ENCODE assay signal across 11 mouse cellular contexts in genomic region chr19:11813649-11814048, GRCm38 (mm10). TPM values are rescaled to one million over a fixed set of nuclear protein-coding genes. Genes with fewer than 3 reads are reported as not detected.
A peak's percentile ranks its signal among the peaks of the same experiment; 100 is the strongest.
DNase-seq lines count a peak whose midpoint lies in the region; TF ChIP-seq lines count a peak whose summit lies in the region.
"Had no signal": no experiment of that assay in that cellular context is flagged by ENCODE, and none has a peak within 500 bp of the region (broad histone marks: within the 10 kb centered on the region; RNA-seq: fewer than 3 reads in every experiment).

No protein-coding gene starts in this region.

- TF ChIP-seq CTCF in kidney, adult 2 months (conservative IDR thresholded peaks at IDR 0.05; ENCODE audit: insufficient read depth, insufficient read length, low read depth, low read length) = no peak
- TF ChIP-seq CTCF in embryonic fibroblast, embryonic 13.5 days (IDR thresholded peaks at IDR 0.05; ENCODE audit: borderline replicate concordance, insufficient read depth, low read length) = no peak
- TF ChIP-seq CTCF in left cerebral cortex, adult 2 months (IDR thresholded peaks at IDR 0.05) = no peak

- no peaks in the 10 kb centered on the region for H3K27me3 ChIP-seq in kidney, adult 2 months (replicated peaks; ENCODE audit: control insufficient read depth, insufficient read depth, low read length)

- no peaks in the 10 kb centered on the region for H3K36me3 ChIP-seq in kidney, adult 2 months (ENCODE audit: control insufficient read depth, insufficient read depth, low read length)
- H3K36me3 ChIP-seq: neural tube, embryonic 12.5 days had no signal

- H3K4me3 ChIP-seq in kidney, adult 2 months (ENCODE audit: insufficient read depth, low read depth, low read length) = no peak overlapping the region; the same call in 1 of the 2 replicates
- no peak overlapping the region for H3K4me3 ChIP-seq in embryonic fibroblast, embryonic 13.5 days (ENCODE audit: insufficient read depth, low read length)
- H3K4me3 ChIP-seq in left cerebral cortex, adult 2 months = no peak overlapping the region
- H3K4me3 ChIP-seq: neural tube, embryonic 12.5 days had no signal

- H3K27ac ChIP-seq in kidney, adult 2 months (ENCODE audit: insufficient read depth, low read depth, low read length) = peak overlapping the region; percentile 86
- peak overlapping the region; percentile 60 for H3K27ac ChIP-seq in embryonic fibroblast, embryonic 13.5 days (ENCODE audit: insufficient read depth, low read length)
- no peak overlapping the region for H3K27ac ChIP-seq in left cerebral cortex, adult 2 months
- H3K27ac ChIP-seq: neural tube, embryonic 12.5 days had no signal

- intact Hi-C loops in left cerebral cortex, adult 2 months (cut with DNase I) = no loop called here

- peaks cover 33% of the 10 kb centered on the region for H3K4me1 ChIP-seq in kidney, adult 2 months (ENCODE audit: control insufficient read depth, insufficient read depth, low read length)
- peaks cover 23% of the 10 kb centered on the region for H3K4me1 ChIP-seq in embryonic fibroblast, embryonic 13.5 days (ENCODE audit: control insufficient read depth, insufficient read depth, low read length)

- 39% methylated on average over 8 of the region's 8 CpGs for WGBS in kidney, adult 2 months

- TF ChIP-seq POLR2A in kidney, adult 2 months (IDR thresholded peaks at IDR 0.05; ENCODE audit: low read depth, low read length) = no peak
- TF ChIP-seq POLR2A in embryonic fibroblast, embryonic 13.5 days (IDR thresholded peaks at IDR 0.05; ENCODE audit: low read depth, low read length) = no peak

- DNase-seq in kidney, adult 2 months = peak; percentile 41
- no peak for DNase-seq in kidney, adult 8-10 months
- DNase-seq in kidney, postnatal 10 days = peak; percentile 49
- peak; percentile 77 for DNase-seq in retina, postnatal 1 day
- DNase-seq in urinary bladder, adult 2 months (ENCODE audit: low spot score) = no peak
- no peak for DNase-seq in left cerebral cortex, adult 2 months (ENCODE audit: extremely low spot score in 1 of 2, low spot score in 2 of 2)
- no peak for DNase-seq in spleen, postnatal 14 days (ENCODE audit: low spot score in 2 of 2)
- DNase-seq: thymus, postnatal 25 days had no signal

RNA-seq across cellular contexts. Expression of gene Stx3, which starts 5.6 kb away (rescaled TPM):
- polyA plus RNA-seq in kidney, adult 2 months (2012; rRNA removed) = 23.0 and 23.9 TPM in 2 replicates
- 10.4 and 14.8 TPM in 2 replicates for polyA plus RNA-seq in embryonic fibroblast, embryonic 13.5 days (2011; ENCODE audit: insufficient read length, low read depth, missing spikeins)
- 16.9 and 19.3 TPM in 2 replicates for polyA plus RNA-seq in urinary bladder, adult 2 months (2012; rRNA removed)
- total RNA-seq in left cerebral cortex, adult 2 months (2021) = 10 to 100 TPM; 30.9 to 31.4 TPM

RNA-seq across cellular contexts. Expression of gene Olfr1417, which starts 25.4 kb away (rescaled TPM):
- not detected in 2 replicates for polyA plus RNA-seq in kidney, adult 2 months (2012; rRNA removed)
- not detected in 2 replicates for polyA plus RNA-seq in embryonic fibroblast, embryonic 13.5 days (2011; ENCODE audit: insufficient read length, low read depth, missing spikeins)
- 0.08 TPM in 1 of 2 replicates, not detected in the other for polyA plus RNA-seq in urinary bladder, adult 2 months (2012; rRNA removed)
- total RNA-seq in left cerebral cortex, adult 2 months (2021) = not detected
- polyA plus RNA-seq: limb, embryonic 11.5 days; neural tube, embryonic 12.5 days had no signal

RNA-seq across cellular contexts. Expression of gene Mrpl16, which starts 43.5 kb away (rescaled TPM):
- polyA plus RNA-seq in kidney, adult 2 months (2012; rRNA removed) = 28.9 and 42.4 TPM in 2 replicates
- 29.2 and 34.4 TPM in 2 replicates for polyA plus RNA-seq in embryonic fibroblast, embryonic 13.5 days (2011; ENCODE audit: insufficient read length, low read depth, missing spikeins)
- 32.9 and 33.0 TPM in 2 replicates for polyA plus RNA-seq in urinary bladder, adult 2 months (2012; rRNA removed)
- 10 to 100 TPM; 36.8 to 37.9 TPM for total RNA-seq in left cerebral cortex, adult 2 months (2021)

RNA-seq across cellular contexts. Expression of gene Olfr1418, which starts 47.2 kb away (rescaled TPM):
- not detected in 2 replicates for polyA plus RNA-seq in kidney, adult 2 months (2012; rRNA removed)
- not detected in 2 replicates for polyA plus RNA-seq in embryonic fibroblast, embryonic 13.5 days (2011; ENCODE audit: insufficient read length, low read depth, missing spikeins)
- polyA plus RNA-seq in urinary bladder, adult 2 months (2012; rRNA removed) = not detected in 2 replicates
- not detected for total RNA-seq in left cerebral cortex, adult 2 months (2021)
- polyA plus RNA-seq: limb, embryonic 11.5 days; neural tube, embryonic 12.5 days had no signal

Comparison
In these comparisons a context has a peak if more than half of its experiments do, and no peak if none do; other contexts are left out.
1. DNase-seq: peak in kidney, adult 2 months (single experiment), kidney, postnatal 10 days (single experiment) and retina, postnatal 1 day (single experiment); none in kidney, adult 8-10 months (0 of 2), urinary bladder, adult 2 months (single experiment), left cerebral cortex, adult 2 months (0 of 2) and spleen, postnatal 14 days (0 of 2).